Mouse (Mus musculus): ENCODE measurements at regions not wholly inside any gene's neighbourhood (a gene's known extent, or its start where the extent isn't known, plus 50 kb on each side); places are given as distances from the start of the nearest gene placed in this dataset.

DNA sequence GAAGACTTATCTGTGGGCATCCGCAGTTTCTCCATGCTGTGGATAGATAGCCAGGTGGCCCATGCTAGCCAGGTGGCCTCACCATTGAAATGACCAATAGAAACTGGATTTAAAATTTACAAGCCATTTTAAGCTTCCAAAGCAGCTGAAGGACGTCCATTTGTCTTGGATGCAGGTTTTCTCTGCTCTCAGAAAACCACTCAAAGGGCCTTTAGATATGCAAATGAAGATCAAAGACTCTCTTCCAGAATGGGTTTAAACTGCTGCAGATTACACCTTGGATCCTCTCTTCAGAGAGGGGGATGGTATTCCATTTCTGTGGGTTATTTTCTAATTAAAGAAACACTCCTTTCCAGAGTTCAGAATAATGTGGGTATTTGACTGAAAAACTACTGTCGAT is 518.5 kb downstream of the Rnf144a start:
- Histone ChIP-seq H3K4me3 (no peak overlapping the region), H3K27ac (no peak overlapping the region)
- intact Hi-C loops (cut with DNase I), result no loop called here
- no peak for DNase-seq
- no peak for TF ChIP-seq CTCF (IDR thresholded peaks at IDR 0.05)

- intact Hi-C loops (cut with DNase I), result no loop called here
These were observed 519.4 kb downstream of the Rnf144a start for GRCm38 (mm10) chr12:25895691-25896090.

DNA sequence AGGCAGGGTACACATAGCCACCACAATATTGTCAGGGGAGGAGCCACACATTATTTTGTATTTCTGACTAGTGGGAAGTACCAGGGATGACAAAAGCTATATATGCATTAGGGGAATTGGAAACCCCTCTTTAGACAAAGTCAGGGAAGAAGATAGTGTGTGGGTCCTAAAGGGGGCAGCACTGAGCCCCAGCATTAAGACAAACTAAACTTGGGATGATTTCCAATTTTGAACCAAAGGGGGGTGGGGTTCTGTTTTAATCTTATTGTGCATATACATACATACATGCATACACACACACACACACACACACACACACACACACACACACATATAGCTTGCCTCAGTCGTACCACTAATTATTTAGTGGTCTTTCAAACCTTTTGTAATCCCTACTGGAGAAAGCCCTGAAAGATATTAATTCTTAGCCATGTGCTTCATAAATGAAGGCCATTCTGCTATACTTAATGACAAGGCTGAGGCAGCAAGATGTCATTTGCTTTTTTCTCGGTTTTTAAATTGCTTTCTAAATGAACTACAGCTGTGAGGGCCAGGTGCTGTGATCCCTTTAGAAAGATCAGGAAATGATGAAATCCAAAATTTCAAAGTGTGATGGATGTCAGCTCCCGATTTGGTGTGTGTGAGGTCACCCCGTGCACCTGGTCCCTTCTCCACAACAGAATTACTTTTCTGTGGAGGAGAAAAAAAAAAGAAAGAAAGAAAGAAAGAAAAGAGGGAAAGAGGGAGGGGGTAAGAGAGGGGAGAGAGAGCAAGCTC is 523.5 kb downstream of the Rnf144a start:
- no peak overlapping the region for H3K4me3 ChIP-seq
- intact Hi-C loops (cut with DNase I), result no loop called here
- no peak for DNase-seq
- peak; percentile 9; the same call in 1 of the 2 replicates for TF ChIP-seq CTCF (IDR thresholded peaks at IDR 0.05)
- no peak overlapping the region for H3K27ac ChIP-seq

More at GRCm38 (mm10) chr12:25895691-25896090, 519.4 kb downstream of the Rnf144a start:
- Histone ChIP-seq H3K4me3 (no peak overlapping the region), H3K27ac (no peak overlapping the region)
- DNase-seq, result no peak
- no peak for TF ChIP-seq CTCF (IDR thresholded peaks at IDR 0.05)

GRCm38 (mm10) chr12:25890722-25891121 is 524.3 kb downstream of the Rnf144a start:
- peak; percentile 30; the same call in 1 of the 2 replicates for TF ChIP-seq CTCF (IDR thresholded peaks at IDR 0.05)
- no peak overlapping the region for H3K4me3 ChIP-seq
- no peak overlapping the region for H3K27ac ChIP-seq
- intact Hi-C loops (cut with DNase I), result no loop called here
- peak; percentile 17 for DNase-seq

- Histone ChIP-seq H3K4me3 (no peak overlapping the region), H3K27ac (no peak overlapping the region)
- no peak for DNase-seq
- intact Hi-C loops (cut with DNase I), result no loop called here
- no peak for TF ChIP-seq CTCF (IDR thresholded peaks at IDR 0.05)
These were observed 531.3 kb downstream of the Rnf144a start for GRCm38 (mm10) chr12:25883771-25884171.

GRCm38 (mm10) chr12:25871816-25872215 is 543.2 kb downstream of the Rnf144a start:
- intact Hi-C loops (cut with DNase I), result no loop called here
- no peak for TF ChIP-seq CTCF (IDR thresholded peaks at IDR 0.05)
- Histone ChIP-seq H3K4me3 (no peak overlapping the region), H3K27ac (no peak overlapping the region)
- no peak for DNase-seq

DNA sequence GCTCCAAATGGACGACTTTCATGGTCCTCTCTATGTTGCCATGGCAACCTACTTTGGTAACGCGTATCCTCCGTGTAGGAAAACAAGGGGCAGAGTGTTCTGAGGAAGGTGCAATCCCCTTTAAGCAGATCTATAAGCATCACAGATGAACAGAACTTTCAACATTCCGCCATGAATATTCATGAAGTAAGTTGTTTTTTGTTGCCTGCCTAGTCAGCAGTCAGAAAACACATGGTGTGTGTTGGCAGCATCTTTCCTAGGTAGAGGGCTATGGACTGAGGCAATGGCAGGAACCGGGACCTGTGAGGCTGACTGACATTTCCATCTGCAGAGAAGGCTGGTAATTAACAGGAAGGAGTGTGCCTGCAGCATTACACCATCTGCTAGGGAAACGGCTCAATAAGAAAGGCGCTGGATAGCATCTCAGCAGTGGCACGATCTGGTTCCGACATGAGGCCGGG is 544.0 kb downstream of the Rnf144a start:
- DNase-seq, result no peak
- Histone ChIP-seq H3K27ac (no peak overlapping the region), H3K4me3 (no peak overlapping the region)
- intact Hi-C loops (cut with DNase I), result no loop called here
- TF ChIP-seq CTCF (IDR thresholded peaks at IDR 0.05), result no peak

GRCm38 (mm10) chr12:25869846-25870245 is 545.2 kb downstream of the Rnf144a start:
- Histone ChIP-seq H3K27ac (no peak overlapping the region), H3K4me3 (no peak overlapping the region)
- no peak for TF ChIP-seq CTCF (IDR thresholded peaks at IDR 0.05)
- intact Hi-C loops (cut with DNase I), result loop anchor here (10.0 kb wide), 1 partner anchor 205 kb away; no protein-coding TSS in a partner anchor
- no peak for DNase-seq

DNA sequence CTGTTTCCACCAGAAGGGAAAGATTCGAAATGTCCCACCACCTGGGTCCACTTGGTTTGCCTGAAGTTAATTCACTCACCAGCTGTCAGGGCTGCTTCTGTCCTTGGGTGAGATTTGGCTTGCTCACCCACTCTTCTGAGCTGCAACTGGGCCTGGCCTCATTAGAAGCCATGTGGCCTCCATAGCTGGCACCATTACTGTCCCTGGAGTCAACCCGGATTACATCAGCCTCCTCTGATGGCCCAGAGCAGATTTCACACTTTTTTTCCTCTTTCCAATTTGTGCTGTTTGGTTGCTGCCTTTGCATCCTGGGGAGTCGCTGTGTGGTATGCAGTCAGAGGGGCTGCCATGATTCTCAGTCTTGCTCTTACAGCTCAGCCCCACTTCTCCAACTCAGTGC is 550.0 kb downstream of the Rnf144a start:
- Histone ChIP-seq H3K4me3 (no peak overlapping the region), H3K27ac (no peak overlapping the region)
- TF ChIP-seq CTCF (IDR thresholded peaks at IDR 0.05), result no peak
- DNase-seq, result peak; percentile 40
- intact Hi-C loops (cut with DNase I), result loop anchor here (2.0 to 10.0 kb wide), 4 partner anchors 210 to 772 kb away; no protein-coding TSS in a partner anchor

DNA sequence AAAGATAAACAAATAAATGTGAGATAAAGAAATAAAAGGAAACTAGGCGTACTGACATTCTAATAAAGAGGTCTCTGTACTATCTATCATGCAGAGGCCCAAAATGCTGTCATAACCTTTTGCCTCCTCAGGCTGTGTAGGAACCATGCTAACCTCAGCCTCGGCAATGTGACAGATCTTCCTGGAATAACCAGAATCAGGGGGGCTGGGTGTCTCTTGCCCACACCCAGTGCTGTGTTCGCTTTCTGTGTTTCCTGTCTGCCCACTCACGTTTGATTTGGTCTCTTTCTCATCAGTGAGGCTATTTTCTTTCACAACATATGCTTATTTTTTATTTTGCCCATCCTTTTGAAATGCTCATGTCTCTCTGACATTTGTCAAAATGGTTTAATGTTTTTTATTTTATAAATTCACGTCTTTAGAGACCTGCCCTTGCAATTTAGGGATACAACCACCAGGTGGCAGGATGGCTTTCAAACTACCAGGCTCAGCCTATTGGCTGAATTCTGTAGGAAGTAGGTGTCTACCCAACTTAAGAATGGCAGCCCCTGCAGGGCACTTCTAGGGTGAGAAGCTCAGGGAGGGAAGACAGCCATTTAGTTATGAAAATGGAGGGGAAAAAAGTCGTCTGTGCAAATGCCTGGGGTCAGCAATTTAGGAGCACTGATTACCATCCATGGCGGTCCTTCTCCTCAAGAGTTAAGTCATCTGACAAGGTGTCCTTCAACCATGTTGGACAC is 550.8 kb downstream of the Rnf144a start:
- DNase-seq, result peak; percentile 34
- peak; percentile 72 for TF ChIP-seq CTCF (IDR thresholded peaks at IDR 0.05)
- Histone ChIP-seq H3K4me3 (no peak overlapping the region), H3K27ac (no peak overlapping the region)
- intact Hi-C loops (cut with DNase I), result loop anchor here (2.0 to 10.0 kb wide), 4 partner anchors 211 to 771 kb away; no protein-coding TSS in a partner anchor

- no peak for TF ChIP-seq CTCF (IDR thresholded peaks at IDR 0.05)
- Histone ChIP-seq H3K27ac (no peak overlapping the region), H3K4me3 (no peak overlapping the region)
- no peak for DNase-seq
- intact Hi-C loops (cut with DNase I), result loop anchor here (10.0 kb wide), 1 partner anchor 214 kb away; no protein-coding TSS in a partner anchor
These were observed 554.0 kb downstream of the Rnf144a start for GRCm38 (mm10) chr12:25861100-25861499.

- DNase-seq, result no peak
- H3K27ac ChIP-seq, result no peak overlapping the region
- H3K4me3 ChIP-seq, result no peak overlapping the region
- intact Hi-C loops (cut with DNase I), result no loop called here
- TF ChIP-seq CTCF (IDR thresholded peaks at IDR 0.05), result no peak
These were observed 556.7 kb downstream of the Rnf144a start for GRCm38 (mm10) chr12:25858397-25858796.

- TF ChIP-seq CTCF (IDR thresholded peaks at IDR 0.05), result no peak
- intact Hi-C loops (cut with DNase I), result no loop called here
- H3K4me3 ChIP-seq, result no peak overlapping the region
- no peak overlapping the region for H3K27ac ChIP-seq
- DNase-seq, result no peak
These were observed 585.0 kb downstream of the Rnf144a start for GRCm38 (mm10) chr12:25830057-25830456.

All from gastrocnemius, adult 2 months (tissue).